Mouse (Mus musculus): ENCODE results near the gene Ccnd1.
"Not testable (repeated sequence)": the region's sequence is repeated elsewhere in the genome, so short reads cannot be mapped to it uniquely, and the experiment has no call there.

The Ccnd1 gene

DNA sequence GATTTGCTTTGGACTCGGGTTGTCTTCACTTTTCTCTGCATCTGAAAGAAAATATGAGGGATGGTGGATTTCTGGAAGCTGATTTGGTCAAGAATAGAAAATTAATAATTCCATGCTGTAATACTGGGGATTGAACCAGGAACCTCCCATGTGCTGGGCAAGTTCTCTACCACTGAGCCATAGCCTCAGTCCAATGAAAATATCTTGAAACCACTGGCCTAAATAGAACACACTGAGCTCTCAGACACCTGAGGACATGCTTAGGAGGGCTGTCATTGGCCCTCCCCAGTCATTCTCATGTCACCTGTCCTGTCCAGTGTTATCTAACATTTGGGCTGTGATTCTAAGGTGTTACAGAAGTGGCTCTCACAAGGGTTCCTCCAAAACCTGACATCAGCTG is 28.6 kb downstream of the Ccnd1 start:
- no peak for DNase-seq (ENCODE audit: extremely low read depth, low read depth)

DNA sequence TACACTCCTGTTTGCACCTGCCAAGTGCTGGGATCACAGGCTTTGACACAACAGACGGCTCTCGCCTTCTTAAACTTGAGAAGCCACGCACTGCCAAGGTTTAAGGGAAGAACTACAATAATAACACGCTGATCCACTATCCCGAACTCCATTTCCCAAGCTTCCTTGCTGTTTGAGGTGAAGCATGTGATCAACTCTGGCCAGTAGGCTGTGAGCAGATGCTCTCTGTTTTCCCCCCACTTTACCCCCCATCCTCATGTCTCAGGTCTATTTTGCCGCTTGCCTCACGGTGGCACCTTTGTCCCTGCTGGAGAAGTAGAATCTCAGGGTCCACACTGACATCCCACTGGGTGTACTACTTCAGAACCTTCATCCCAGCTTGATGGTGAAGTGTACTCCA is 31.0 kb downstream of the Ccnd1 start:
- no peak for DNase-seq (ENCODE audit: extremely low read depth, low read depth)

- DNase-seq (ENCODE audit: extremely low read depth, low read depth) = no peak
Measured at GRCm38 (mm10) chr7:144907793-144908192, 31.9 kb downstream of the Ccnd1 start.

DNA sequence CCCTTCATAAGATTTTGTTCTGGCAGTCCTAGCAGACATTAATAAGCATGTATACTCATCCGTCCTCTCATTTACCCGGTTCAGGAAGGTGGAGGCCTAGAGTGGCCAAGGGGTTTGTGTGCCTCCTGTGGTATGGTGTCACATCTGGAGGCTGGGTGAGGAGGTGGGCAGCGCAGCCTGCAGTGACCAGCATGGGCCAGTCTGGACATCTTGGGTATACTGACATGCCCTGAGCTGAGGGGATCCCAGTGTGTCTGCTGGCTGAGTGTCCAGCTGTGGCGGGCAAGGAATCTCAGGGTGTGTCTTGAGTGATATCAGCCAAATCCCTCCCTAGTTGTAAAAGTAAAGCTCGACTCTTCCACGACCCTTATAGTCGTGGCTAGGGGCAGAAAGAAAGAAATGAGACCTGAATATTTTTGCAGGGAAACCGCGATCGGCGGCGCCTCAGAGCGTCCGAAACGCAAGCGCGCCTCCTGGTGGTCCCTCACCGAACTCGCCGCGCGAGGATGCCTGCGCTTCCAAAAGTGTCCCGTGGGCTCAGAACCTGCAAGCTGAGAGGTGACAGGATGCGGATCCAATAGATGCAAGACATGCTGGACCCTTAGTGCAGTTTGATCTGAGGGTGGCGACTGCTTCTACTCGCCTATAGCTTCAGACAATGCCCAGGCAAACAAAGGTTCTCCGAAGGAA is 32.9 kb downstream of the Ccnd1 start:
- DNase-seq (ENCODE audit: extremely low read depth, low read depth) = no peak

- DNase-seq (ENCODE audit: extremely low read depth, low read depth) = not testable (repeated sequence)
Measured at GRCm38 (mm10) chr7:144905514-144905913, 34.2 kb downstream of the Ccnd1 start.

- DNase-seq (ENCODE audit: extremely low read depth, low read depth) = no peak
Measured at GRCm38 (mm10) chr7:144898506-144898905, 41.2 kb downstream of the Ccnd1 start.

DNA sequence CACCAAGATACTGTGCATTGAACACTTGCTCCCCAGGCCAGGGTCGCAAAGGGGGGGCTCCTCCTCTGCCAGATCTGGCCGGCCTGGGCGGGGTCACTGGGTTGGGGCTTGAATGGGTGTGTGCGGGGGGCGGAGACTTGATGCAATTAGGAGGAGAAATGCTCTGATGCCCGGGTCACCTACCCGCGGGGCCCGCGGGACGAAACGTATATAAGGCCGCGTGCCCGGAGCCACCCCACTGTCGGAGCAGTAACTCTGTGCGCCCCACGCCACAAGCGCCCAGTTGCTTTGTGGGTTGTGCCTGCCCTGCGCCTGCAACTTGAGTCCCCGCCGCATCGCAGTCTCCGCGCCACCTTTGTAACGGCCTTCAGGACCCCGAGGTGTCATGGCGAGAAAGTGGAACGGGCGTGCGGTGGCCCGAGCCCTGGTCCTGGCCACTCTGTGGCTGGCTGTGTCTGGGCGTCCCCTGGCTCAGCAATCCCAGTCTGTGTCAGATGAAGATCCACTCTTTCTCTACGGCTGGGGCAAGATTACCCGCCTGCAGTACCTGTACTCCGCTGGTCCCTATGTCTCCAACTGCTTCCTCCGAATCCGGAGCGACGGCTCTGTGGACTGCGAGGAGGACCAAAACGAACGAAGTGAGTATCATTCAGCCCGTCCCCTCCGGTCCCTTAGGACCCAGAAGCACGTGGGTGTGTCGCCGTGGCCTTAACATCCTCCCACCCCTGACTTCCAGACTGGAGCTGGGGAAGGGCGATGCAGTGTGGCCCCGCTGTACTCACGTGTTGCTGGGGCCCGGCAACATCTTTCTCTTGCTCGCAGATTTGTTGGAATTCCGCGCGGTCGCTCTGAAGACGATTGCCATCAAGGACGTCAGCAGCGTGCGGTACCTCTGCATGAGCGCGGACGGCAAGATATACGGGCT is 43.2 kb downstream of the Ccnd1 start, which contains the start of gene Fgf15:
Gene Fgf15 (plus strand): TSS at position 238 of the 925 bp plus-strand sequence.
- DNase-seq (ENCODE audit: extremely low read depth, low read depth) = no peak

- peak; percentile 75 for DNase-seq (ENCODE audit: extremely low read depth, low read depth)
Measured at GRCm38 (mm10) chr7:144895305-144896111, 44.2 kb downstream of the Ccnd1 start.

DNA sequence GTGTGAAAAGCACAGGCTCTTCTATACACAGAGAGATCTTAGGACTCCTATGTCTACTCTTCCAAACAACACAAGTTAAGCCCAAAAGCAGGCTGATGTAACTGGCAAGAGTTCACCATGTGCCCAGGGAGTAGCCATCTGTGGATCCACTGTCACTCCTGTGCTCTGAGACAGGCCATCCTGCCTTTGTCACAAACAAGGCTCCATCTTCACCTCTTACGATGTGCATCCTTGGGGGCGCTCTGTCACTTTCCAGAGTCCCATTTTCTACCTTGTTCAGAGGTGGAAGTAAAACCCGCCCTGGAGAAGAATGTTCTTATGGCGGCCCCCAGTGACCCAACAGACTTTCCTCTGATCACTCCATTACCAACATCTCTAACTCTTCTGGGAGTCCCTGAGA is 45.0 kb downstream of the Ccnd1 start:
- no peak for DNase-seq (ENCODE audit: extremely low read depth, low read depth)

- no peak for DNase-seq (ENCODE audit: extremely low read depth, low read depth)
Measured at GRCm38 (mm10) chr7:144894191-144894590, 45.5 kb downstream of the Ccnd1 start.

- no peak for DNase-seq (ENCODE audit: extremely low read depth, low read depth)
Measured at GRCm38 (mm10) chr7:144892322-144892721, 47.4 kb downstream of the Ccnd1 start.

- DNase-seq (ENCODE audit: extremely low read depth, low read depth) = no peak
Measured at GRCm38 (mm10) chr7:144891863-144892262, 47.9 kb downstream of the Ccnd1 start.

GRCm38 (mm10) chr7:144890661-144891060 is 49.1 kb downstream of the Ccnd1 start:
- not testable (repeated sequence) for DNase-seq (ENCODE audit: extremely low read depth, low read depth)

DNA sequence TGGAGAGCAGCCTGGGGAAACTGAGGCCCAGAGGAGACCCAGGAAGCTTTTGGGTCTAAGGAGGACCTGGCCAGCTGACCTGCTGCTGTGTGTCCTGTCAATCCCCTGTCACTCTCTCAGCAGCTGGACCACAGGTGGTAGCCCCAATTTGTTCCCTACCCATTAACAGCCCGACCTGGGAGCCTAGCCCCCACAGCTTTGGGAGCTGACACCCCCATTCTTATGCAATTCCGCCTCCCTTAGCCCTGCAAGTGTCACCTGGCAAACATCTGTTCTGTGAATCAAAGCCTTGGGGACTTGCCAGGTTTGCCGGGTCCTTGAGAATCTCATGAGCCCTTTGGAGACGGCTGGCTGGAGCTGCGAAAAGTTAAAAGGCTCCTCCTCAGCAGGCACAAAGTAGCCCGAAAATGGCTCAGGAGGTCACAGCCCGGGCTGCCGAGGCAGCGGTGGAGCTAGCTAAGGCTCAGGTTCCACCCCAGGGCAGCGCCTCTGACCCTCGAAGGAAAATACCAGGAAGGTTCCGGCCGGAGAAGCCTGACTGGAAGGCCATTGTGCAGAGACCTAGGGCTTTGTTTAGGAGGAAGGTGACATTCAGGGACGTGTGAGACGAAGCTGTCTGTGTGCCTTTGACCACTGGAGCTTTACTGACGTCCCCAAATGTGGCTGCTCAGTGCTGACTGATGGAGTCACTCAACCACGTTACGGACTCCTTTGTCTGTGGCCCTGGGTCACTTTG is 51.0 kb downstream of the Ccnd1 start:
- no peak for DNase-seq (ENCODE audit: extremely low read depth, low read depth)

GRCm38 (mm10) chr7:144887672-144888071 is 52.1 kb downstream of the Ccnd1 start:
- no peak for DNase-seq (ENCODE audit: extremely low read depth, low read depth)

DNA sequence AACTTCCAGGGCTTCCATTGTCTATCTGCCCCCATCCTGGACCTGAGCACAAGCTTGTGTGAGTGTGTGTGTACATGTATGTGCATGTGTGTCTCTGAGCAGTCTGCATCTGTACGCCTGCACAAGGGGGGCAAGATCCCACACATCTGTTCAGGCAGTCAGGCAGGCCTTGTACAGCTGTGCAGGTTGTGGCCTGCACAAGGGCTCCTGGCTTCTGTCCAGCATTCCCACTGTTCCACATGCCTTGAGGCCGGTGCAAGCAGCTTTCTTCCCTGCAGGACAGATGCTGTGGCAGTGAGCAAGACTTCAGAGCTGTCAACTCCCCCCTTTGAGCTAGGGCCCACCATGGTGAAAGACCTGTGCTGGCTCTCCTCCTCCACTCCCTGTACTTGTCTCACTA is 56.6 kb downstream of the Ccnd1 start:
- no peak for DNase-seq (ENCODE audit: extremely low read depth, low read depth)
